In genomic region chr7:116427206-116427605, GRCm38 (mm10) we compare ENCODE assay signal across 31 mouse cellular contexts.
"Had no signal": no experiment of that assay in that cellular context is flagged by ENCODE, and none has a peak within 500 bp of the region (broad histone marks: within the 10 kb centered on the region; RNA-seq: fewer than 3 reads in every experiment).

No protein-coding gene starts in this region.

- H3K27ac ChIP-seq: heart, adult 2 months; heart, embryonic 10.5 days; heart, embryonic 13.5 days; heart, embryonic 15.5 days; hindbrain, embryonic 10.5 days; hindbrain, embryonic 12.5 days; hindbrain, embryonic 13.5 days; hindbrain, embryonic 14.5 days; hindbrain, embryonic 15.5 days; hindbrain, postnatal 0 days; kidney, embryonic 15.5 days; kidney, postnatal 0 days; layer of hippocampus, adult 2 months; left cerebral cortex, adult 2 months had no signal

- H3K4me1 ChIP-seq: hindbrain, embryonic 10.5 days; hindbrain, embryonic 12.5 days; hindbrain, embryonic 13.5 days; hindbrain, embryonic 15.5 days had no signal

- DNase-seq: heart, adult 2 months; heart, postnatal 10 days; heart, postnatal 14 days; heart, postnatal 4 days; kidney, adult 11 months; kidney, adult 18-20 months; kidney, adult 9 months; kidney, postnatal 10 days; kidney, postnatal 14 days; kidney, postnatal 25 days; kidney, postnatal 36 days; kidney, postnatal 4 days; layer of hippocampus, adult 9-11 months; layer of hippocampus, postnatal 36 days had no signal

- ATAC-seq: hindbrain, embryonic 16.5 days; hindbrain, postnatal 0 days; inflammation-experienced regulatory T-cells, adult 6 months had no signal

- H3K4me3 ChIP-seq: heart, adult 2 months; heart, embryonic 10.5 days; heart, embryonic 12.5 days; heart, embryonic 13.5 days; heart, embryonic 15.5 days; hindbrain, embryonic 10.5 days; hindbrain, embryonic 12.5 days; hindbrain, embryonic 13.5 days; hindbrain, embryonic 15.5 days; kidney, embryonic 15.5 days; layer of hippocampus, adult 2 months; left cerebral cortex, adult 2 months had no signal

- H3K36me3 ChIP-seq: heart, embryonic 10.5 days; heart, embryonic 13.5 days; heart, embryonic 15.5 days; hindbrain, embryonic 12.5 days; hindbrain, embryonic 13.5 days; hindbrain, embryonic 15.5 days; kidney, embryonic 15.5 days had no signal

- H3K27me3 ChIP-seq: heart, embryonic 12.5 days; heart, embryonic 13.5 days; heart, embryonic 15.5 days; hindbrain, embryonic 12.5 days; hindbrain, embryonic 13.5 days; hindbrain, embryonic 15.5 days; kidney, embryonic 15.5 days had no signal

- H3K9ac ChIP-seq: heart, embryonic 12.5 days; heart, embryonic 13.5 days; heart, embryonic 15.5 days; hindbrain, embryonic 12.5 days; hindbrain, embryonic 13.5 days; hindbrain, embryonic 14.5 days; hindbrain, embryonic 15.5 days; kidney, embryonic 15.5 days had no signal

- H3K9me3 ChIP-seq: heart, embryonic 10.5 days; heart, embryonic 12.5 days; heart, embryonic 13.5 days; heart, embryonic 15.5 days; hindbrain, embryonic 10.5 days; hindbrain, embryonic 12.5 days; hindbrain, embryonic 13.5 days; hindbrain, embryonic 15.5 days; kidney, embryonic 15.5 days had no signal

- H3K4me2 ChIP-seq: heart, embryonic 11.5 days; heart, embryonic 12.5 days; heart, embryonic 13.5 days; heart, embryonic 15.5 days; hindbrain, embryonic 12.5 days; hindbrain, embryonic 13.5 days; hindbrain, embryonic 14.5 days; hindbrain, embryonic 15.5 days; kidney, embryonic 15.5 days had no signal
